Mouse (Mus musculus) ES-Bruce4 (cell line): ENCODE measurements around the gene Pifo. TPM values are rescaled to one million over a fixed set of nuclear protein-coding genes. Genes with fewer than 3 reads are reported as not detected.
A peak's percentile ranks its signal among the peaks of the same experiment; 100 is the strongest.
"Not testable (repeated sequence)": the region's sequence is repeated elsewhere in the genome, so short reads cannot be mapped to it uniquely, and the experiment has no call there.

Experiments
- H3K27ac ChIP-seq: 2 replicates; pipeline ENCODE4 v1.5.1; 2012; ENCODE audit warnings: low read length, inconsistent platforms; ENCODE audit not compliant: insufficient read depth
- H3K27me3 ChIP-seq: 2 replicates; pipeline ENCODE4 v1.6.1; 2012; ENCODE audit warnings: mild to moderate bottlenecking, low read length, inconsistent platforms; ENCODE audit not compliant: control insufficient read depth, poor library complexity, insufficient read depth, severe bottlenecking
- H3K36me3 ChIP-seq: 2 replicates; pipeline ENCODE4 v1.6.1; 2012; ENCODE audit warnings: inconsistent platforms, mild to moderate bottlenecking, low read length, moderate library complexity; ENCODE audit not compliant: control insufficient read depth, poor library complexity, insufficient read depth, severe bottlenecking
- H3K4me1 ChIP-seq: one replicate; pipeline ENCODE4 v1.8.1; 2011; ENCODE audit warnings: low read length; ENCODE audit not compliant: control insufficient read depth, insufficient read depth
- H3K4me3 ChIP-seq: 2 replicates; pipeline ENCODE4 v1.5.1; 2011; ENCODE audit warnings: low read depth, mild to moderate bottlenecking, low read length
- H3K9ac ChIP-seq: 2 replicates; pipeline ENCODE4 v1.6.1; 2012; ENCODE audit warnings: low read depth, mild to moderate bottlenecking, inconsistent platforms; ENCODE audit not compliant: poor library complexity, severe bottlenecking
- H3K9me3 ChIP-seq: replicated peaks from 2 replicates; pipeline ENCODE4 v1.6.1; 2012; ENCODE audit warnings: mild to moderate bottlenecking, low read length, inconsistent platforms; ENCODE audit not compliant: control insufficient read depth, poor library complexity, insufficient read depth, severe bottlenecking
- CTCF ChIP-seq: IDR thresholded peaks from one replicate; pipeline ENCODE4 v1.8.1; 2011; ENCODE audit warnings: low read depth, low read length
- EP300 ChIP-seq: IDR thresholded peaks from 2 replicates; pipeline ENCODE4 v1.6.1; 2011; ENCODE audit warnings: low read depth, low read length; ENCODE audit not compliant: insufficient read depth
- POLR2A ChIP-seq: IDR thresholded peaks from one replicate; pipeline ENCODE4 v1.8.1; 2011; ENCODE audit warnings: low read length; ENCODE audit not compliant: insufficient read depth
- polyA plus RNA-seq: library from polyadenylated mRNA; stranded (reverse); fragments of >200 nt; gene quantifications from 2 replicates; pipeline ENCODE4 v1.2.4, GENCODE M21; 2011; ENCODE audit warnings: low read depth; ENCODE audit not compliant: missing spikeins, insufficient read depth, insufficient read length

Pifo gene
- polyA plus RNA-seq, 1 experiment, result 0.67 TPM

DNA sequence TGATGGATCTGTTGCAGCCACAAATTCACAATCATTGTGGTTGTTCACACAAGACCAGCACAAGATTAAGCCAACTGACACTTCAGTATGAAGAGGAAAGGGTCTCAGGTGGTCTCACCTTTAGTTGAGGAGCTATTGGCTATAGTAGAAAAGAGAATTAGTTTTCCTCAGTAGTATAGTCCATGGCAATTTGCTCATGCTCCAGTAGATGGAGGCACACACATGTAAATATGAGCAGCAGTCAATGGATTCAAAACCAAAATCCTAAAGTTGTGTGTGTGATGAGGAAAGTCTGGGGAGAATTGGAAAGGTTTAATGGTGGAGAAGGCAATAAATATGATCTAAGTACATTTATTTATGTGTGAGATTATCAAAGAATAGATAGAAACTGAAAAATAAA is 7.4 kb upstream of the Pifo start:
- no peaks in the 10 kb centered on the region for H3K4me1 ChIP-seq
- H3K9ac ChIP-seq, result no peak overlapping the region
- H3K27ac ChIP-seq, result no peak overlapping the region
- H3K9me3 ChIP-seq, result no peaks in the 10 kb centered on the region
- no peaks in the 10 kb centered on the region for H3K36me3 ChIP-seq
- TF ChIP-seq EP300 (no peak), CTCF (no peak), POLR2A (no peak)
- no peak overlapping the region for H3K4me3 ChIP-seq
- no peaks in the 10 kb centered on the region for H3K27me3 ChIP-seq

DNA sequence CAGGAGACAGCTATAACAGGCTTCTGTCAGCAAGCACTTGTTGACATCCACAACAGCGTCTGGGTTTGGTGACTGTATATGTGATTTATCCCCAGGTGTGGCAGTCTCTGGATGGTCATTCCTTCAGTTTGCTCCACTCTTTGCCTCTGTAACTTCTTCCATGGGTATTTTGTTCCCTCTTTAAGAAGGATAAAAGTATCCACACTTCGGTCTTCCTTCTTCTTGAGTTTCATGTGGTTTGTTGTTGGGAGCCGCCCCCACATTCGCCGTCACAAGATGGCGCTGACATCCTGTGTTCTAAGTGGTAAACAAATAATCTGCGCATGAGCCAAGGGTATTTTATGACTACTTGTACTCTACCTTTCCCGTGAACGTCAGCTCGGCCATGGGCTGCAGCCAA is 11.1 kb downstream of the Pifo start:
- H3K27ac ChIP-seq, H3K4me1 ChIP-seq, H3K9ac ChIP-seq: not testable (repeated sequence)

GRCm38 (mm10) chr3:106001416-106002370 is 12.8 kb downstream of the Pifo start:
- no peak overlapping the region for H3K27ac ChIP-seq
- H3K9ac ChIP-seq, result no peak overlapping the region
- no peaks in the 10 kb centered on the region for H3K36me3 ChIP-seq
- no peaks in the 10 kb centered on the region for H3K9me3 ChIP-seq
- no peaks in the 10 kb centered on the region for H3K27me3 ChIP-seq
- peak overlapping the region; percentile 17; the same call in 1 of the 2 replicates for H3K4me3 ChIP-seq
- TF ChIP-seq POLR2A, result no peak
- no peak for TF ChIP-seq CTCF
- TF ChIP-seq EP300, result no peak
- H3K4me1 ChIP-seq, result no peaks in the 10 kb centered on the region

More for the DNA sequence above, 11.1 kb downstream of the Pifo start:
- not testable (repeated sequence) for H3K9me3 ChIP-seq, H3K36me3 ChIP-seq, H3K27me3 ChIP-seq, H3K4me3 ChIP-seq

GRCm38 (mm10) chr3:106000707-106001375 is 13.6 kb downstream of the Pifo start:
- Histone ChIP-seq H3K36me3 (no peaks in the 10 kb centered on the region), H3K4me3 (peak overlapping the region; percentile 17; the same call in 1 of the 2 replicates), H3K9ac (no peak overlapping the region), H3K9me3 (no peaks in the 10 kb centered on the region), H3K4me1 (no peaks in the 10 kb centered on the region), H3K27me3 (no peaks in the 10 kb centered on the region), H3K27ac (no peak overlapping the region)
- no peak for TF ChIP-seq POLR2A
- TF ChIP-seq EP300, result no peak
- TF ChIP-seq CTCF, result no peak

DNA sequence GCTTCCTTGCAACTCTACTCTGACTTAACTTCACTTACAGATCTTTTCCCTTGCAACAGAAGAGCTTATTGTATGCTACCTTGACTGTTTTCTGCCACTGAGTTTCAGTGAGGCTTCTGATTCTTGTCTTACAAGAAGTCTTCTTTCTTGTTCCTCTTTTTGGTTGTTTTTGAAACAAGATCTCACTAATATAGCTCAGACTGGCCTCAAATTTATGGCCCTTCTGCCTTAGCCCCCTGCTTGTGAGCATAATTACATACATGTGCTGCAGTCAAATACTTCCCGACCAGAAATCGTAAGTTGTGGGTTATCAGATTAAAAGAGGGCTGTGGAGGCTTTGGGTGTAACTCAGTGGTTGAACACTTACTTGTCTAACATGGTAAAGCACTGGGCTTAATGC is 19.7 kb downstream of the Pifo start:
- H3K36me3 ChIP-seq, result no peaks in the 10 kb centered on the region
- no peak overlapping the region for H3K9ac ChIP-seq
- H3K9me3 ChIP-seq, result no peaks in the 10 kb centered on the region
- H3K4me1 ChIP-seq, result no peaks in the 10 kb centered on the region
- no peak overlapping the region for H3K27ac ChIP-seq
- no peak for TF ChIP-seq EP300
- H3K27me3 ChIP-seq, result no peaks in the 10 kb centered on the region
- no peak overlapping the region for H3K4me3 ChIP-seq

DNA sequence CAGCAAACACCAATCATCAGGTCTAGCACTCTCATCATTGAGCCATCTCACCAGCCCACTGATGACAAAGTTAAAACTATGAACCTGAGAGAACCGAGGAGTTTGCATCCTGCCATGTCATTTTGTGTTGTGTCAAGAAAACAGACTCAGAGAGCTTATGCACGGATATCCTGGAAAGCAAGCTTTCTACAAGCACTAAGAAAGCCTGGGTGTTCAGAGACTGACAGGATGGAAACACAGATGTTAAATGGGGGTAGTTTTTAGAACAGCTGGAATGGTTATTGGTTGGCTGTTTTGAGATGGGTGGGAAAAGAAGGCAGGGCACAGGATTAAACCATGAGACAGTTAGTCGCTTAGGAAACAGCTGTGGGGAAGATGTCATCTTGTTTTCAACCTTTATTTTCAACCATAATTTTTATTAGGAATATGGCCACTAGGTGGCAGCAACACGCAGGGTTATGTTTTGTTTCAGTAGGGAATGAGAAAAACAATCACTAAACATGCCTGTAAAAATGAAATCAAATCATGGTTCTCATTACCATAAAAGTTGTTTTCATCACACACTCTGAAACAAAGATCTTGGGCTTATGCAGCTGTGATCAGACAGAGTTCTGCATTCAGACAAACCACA is 22.7 kb downstream of the Pifo start:
- Histone ChIP-seq H3K9me3 (no peaks in the 10 kb centered on the region), H3K27me3 (no peaks in the 10 kb centered on the region), H3K9ac (no peak overlapping the region), H3K4me3 (no peak overlapping the region), H3K4me1 (no peaks in the 10 kb centered on the region), H3K36me3 (no peaks in the 10 kb centered on the region), H3K27ac (no peak overlapping the region)
- TF ChIP-seq EP300, result no peak
- no peak for TF ChIP-seq POLR2A
- peak; percentile 24 for TF ChIP-seq CTCF

- H3K9ac ChIP-seq, H3K4me3 ChIP-seq, H3K9me3 ChIP-seq, H3K27me3 ChIP-seq, H3K36me3 ChIP-seq, H3K4me1 ChIP-seq, H3K27ac ChIP-seq: not testable (repeated sequence)
Observed at GRCm38 (mm10) chr3:105989611-105990010, 24.8 kb downstream of the Pifo start.
